Mouse (Mus musculus): ENCODE results near the gene Vmn1r55.

DNA sequence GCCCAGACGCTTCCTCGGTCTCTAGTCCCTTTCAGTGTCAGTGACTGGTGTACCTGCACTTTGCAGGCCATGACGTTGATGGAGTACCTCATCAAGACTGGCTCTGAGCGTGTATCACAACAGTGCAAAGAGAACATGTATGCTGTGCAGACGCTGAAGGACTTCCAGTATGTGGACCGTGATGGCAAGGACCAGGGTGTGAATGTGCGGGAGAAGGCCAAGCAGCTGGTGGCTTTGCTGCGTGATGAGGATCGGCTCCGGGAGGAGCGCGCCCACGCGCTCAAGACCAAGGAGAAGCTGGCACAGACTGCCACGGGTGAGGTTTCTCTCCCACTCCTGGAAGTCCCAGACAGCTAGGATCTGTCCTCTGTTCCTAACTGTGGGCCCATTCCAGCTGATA lies 59.6 kb downstream of the Vmn1r55 start:
- TF ChIP-seq CTCF (IDR thresholded peaks at IDR 0.05; ENCODE audit: low read depth, low read length) (no peak), TAL1 (conservative IDR thresholded peaks at IDR 0.05; ENCODE audit: low read depth, low read length) (no peak), POLR2AphosphoS5 (IDR thresholded peaks at IDR 0.05; ENCODE audit: insufficient replicate concordance, low read depth, low read length) (no peak), GATA1 (IDR thresholded peaks at IDR 0.05; ENCODE audit: borderline replicate concordance, low read length) (no peak), GATA2 (IDR thresholded peaks at IDR 0.05; ENCODE audit: borderline replicate concordance, low read depth, low read length) (no peak)

Data from G1E (cell line).